Mouse (Mus musculus) kidney, adult 2 months (tissue): ENCODE measurements around the gene Pkhd1. TPM values are rescaled to one million over a fixed set of nuclear protein-coding genes. Genes with fewer than 3 reads are reported as not detected.
"Not testable (repeated sequence)": the region's sequence is repeated elsewhere in the genome, so short reads cannot be mapped to it uniquely, and the experiment has no call there.

Experiments used
- DNase-seq: peaks from one replicate; pipeline ENCODE4 v3.0.0; 2021
- H3K27ac ChIP-seq: fragments of 200-500 bp; 2 replicates; pipeline ENCODE4 v1.5.1; 2012; ENCODE audit warnings: low read depth, low read length, control low read depth, inconsistent platforms; ENCODE audit not compliant: insufficient read depth
- H3K27me3 ChIP-seq: fragments of 200-500 bp; replicated peaks from 2 replicates; pipeline ENCODE4 v1.6.1; 2012; ENCODE audit warnings: mild to moderate bottlenecking, moderate library complexity, low read length, inconsistent platforms; ENCODE audit not compliant: control insufficient read depth, insufficient read depth
- H3K36me3 ChIP-seq: fragments of 200-500 bp; 2 replicates; pipeline ENCODE4 v1.6.1; 2012; ENCODE audit warnings: mild to moderate bottlenecking, moderate library complexity, low read length, inconsistent platforms; ENCODE audit not compliant: control insufficient read depth, insufficient read depth
- H3K4me1 ChIP-seq: fragments of 200-500 bp; 2 replicates; pipeline ENCODE4 v1.6.1; 2011; ENCODE audit warnings: low read length; ENCODE audit not compliant: control insufficient read depth, insufficient read depth
- H3K4me3 ChIP-seq: fragments of 200-500 bp; 2 replicates; pipeline ENCODE4 v1.5.1; 2011; ENCODE audit warnings: mild to moderate bottlenecking, low read depth, low read length, control low read depth; ENCODE audit not compliant: insufficient read depth
- CTCF ChIP-seq: fragments of 200-500 bp; conservative IDR thresholded peaks from 2 replicates; pipeline ENCODE4 v1.5.1; 2011; ENCODE audit warnings: low read depth, mild to moderate bottlenecking, control low read depth, low read length, moderate library complexity, mixed read lengths; ENCODE audit not compliant: insufficient read depth, insufficient read length
- POLR2A ChIP-seq: fragments of 200-500 bp; IDR thresholded peaks from one replicate; pipeline ENCODE4 v1.6.1; 2011; ENCODE audit warnings: low read depth, low read length, control low read depth
- WGBS: fragments of 180-500 bp; shearing (Covaris S2); methylation state at CpG from one replicate; pipeline ENCODE4 v1.1.7; 2018; 5-methylcytosine and 5-hydroxymethylcytosine counted together
- polyA plus RNA-seq: library from polyadenylated mRNA; depleted of rRNA; stranded (reverse); fragments of >200 nt; gene quantifications from 2 replicates; pipeline ENCODE4 v1.2.3, GENCODE M21; 2012

Pkhd1 gene
- polyA plus RNA-seq, 1 experiment, result 17.3 TPM

DNA sequence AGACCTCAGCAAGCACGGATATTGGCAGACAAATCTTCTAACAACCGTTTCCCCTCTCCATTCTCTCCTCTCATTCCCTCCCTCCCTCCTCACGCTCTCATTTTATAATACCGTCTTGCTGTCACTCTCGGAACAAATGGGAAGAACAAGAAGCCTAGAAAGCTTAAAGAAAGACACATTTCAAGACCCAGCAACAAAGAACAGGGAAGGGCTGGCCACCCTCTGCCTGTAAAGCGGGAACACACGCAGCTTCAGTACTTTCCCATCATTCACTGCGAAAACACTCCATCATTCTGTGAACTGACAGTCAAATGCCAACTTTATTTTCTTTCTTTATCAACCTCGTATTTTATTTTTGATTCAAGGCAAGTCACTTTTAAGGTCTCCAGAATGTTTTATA is 427.4 kb downstream of the Pkhd1 start:
- Histone ChIP-seq H3K4me1 (no peaks in the 10 kb centered on the region), H3K27ac (no peak overlapping the region), H3K4me3 (no peak overlapping the region), H3K36me3 (peaks cover 2% of the 10 kb centered on the region; the same call in 1 of the 2 replicates), H3K27me3 (no peaks in the 10 kb centered on the region)
- DNase-seq, result no peak
- WGBS, result 54% methylated on average over 9 of the region's 9 CpGs
- TF ChIP-seq CTCF (no peak), POLR2A (no peak)

DNA sequence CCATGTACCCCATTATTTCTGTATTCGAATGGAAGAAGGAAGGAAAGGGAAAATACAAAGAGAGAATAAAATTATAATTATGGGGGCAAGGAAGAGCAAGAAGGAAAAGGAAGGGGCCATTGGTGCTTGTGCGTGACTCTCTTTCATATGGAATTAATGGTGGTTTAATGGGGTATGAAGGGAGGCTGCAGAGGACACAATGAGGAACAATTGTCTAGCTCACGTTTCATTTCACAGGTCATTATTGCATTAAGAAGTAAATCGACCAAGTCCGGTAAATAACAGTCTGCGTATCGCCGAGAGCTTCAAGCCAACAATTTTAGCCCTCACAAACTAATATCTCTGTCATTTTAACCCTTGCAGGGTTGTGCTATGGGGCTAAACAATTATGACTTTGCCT is 437.7 kb downstream of the Pkhd1 start:
- TF ChIP-seq POLR2A (no peak), CTCF (no peak)
- H3K4me3 ChIP-seq, result no peak overlapping the region

DNA sequence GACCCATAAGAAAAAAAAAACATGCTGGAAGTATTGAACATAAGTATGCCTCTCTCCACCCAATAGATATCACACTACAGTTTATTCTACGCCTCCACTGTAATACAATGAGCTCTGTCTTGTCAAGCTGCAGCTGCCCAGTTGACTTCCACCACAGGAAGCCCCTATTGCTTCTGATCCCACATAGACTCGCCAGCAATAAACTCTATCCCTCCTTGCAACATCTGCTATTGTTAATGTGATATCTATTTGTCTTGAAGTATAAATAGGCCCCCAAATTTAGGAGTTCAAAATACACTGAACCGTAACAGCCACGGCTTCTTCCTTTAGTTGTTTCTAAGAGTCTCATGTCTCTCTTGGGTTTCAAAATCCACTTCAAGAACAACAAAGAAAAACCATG is 446.7 kb downstream of the Pkhd1 start:
- DNase-seq, result no peak
- Histone ChIP-seq H3K27ac (no peak overlapping the region), H3K27me3 (no peaks in the 10 kb centered on the region), H3K36me3 (no peaks in the 10 kb centered on the region; the same call in 1 of the 2 replicates), H3K4me1 (no peaks in the 10 kb centered on the region), H3K4me3 (no peak overlapping the region)
- TF ChIP-seq CTCF (no peak), POLR2A (no peak)
- WGBS, result 63% methylated on average over 4 of the region's 4 CpGs

More for the DNA sequence above, 437.7 kb downstream of the Pkhd1 start:
- H3K27me3 ChIP-seq, result no peaks in the 10 kb centered on the region
- H3K4me1 ChIP-seq, result no peaks in the 10 kb centered on the region
- no peak overlapping the region for H3K27ac ChIP-seq
- 63% methylated on average over 8 of the region's 8 CpGs for WGBS
- no peaks in the 10 kb centered on the region; the same call in 1 of the 2 replicates for H3K36me3 ChIP-seq
- no peak for DNase-seq

DNA sequence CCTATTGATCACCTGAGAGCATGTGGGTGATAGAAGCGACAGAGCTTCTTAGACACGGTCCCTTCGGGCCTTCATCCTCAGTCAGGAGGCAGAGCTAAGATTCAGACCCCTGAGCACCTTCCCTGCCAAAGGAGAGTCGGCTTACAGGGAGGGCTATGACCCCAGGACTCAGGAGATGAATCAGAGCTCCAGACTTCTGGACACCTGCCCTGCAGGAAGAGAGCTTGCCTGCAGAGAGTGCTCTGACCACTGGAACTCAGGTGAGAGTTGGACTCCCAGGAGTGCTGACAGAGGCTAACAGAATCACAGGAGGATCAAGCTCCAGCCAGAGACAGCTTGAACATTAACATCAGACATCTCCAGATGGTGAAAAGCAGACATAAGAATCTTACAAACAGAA is 467.2 kb downstream of the Pkhd1 start:
- H3K27ac ChIP-seq, H3K27me3 ChIP-seq, H3K4me1 ChIP-seq, H3K36me3 ChIP-seq, H3K4me3 ChIP-seq: not testable (repeated sequence)
- DNase-seq, result peak; percentile 74
- WGBS, result 51% methylated on average over 4 of the region's 4 CpGs

DNA sequence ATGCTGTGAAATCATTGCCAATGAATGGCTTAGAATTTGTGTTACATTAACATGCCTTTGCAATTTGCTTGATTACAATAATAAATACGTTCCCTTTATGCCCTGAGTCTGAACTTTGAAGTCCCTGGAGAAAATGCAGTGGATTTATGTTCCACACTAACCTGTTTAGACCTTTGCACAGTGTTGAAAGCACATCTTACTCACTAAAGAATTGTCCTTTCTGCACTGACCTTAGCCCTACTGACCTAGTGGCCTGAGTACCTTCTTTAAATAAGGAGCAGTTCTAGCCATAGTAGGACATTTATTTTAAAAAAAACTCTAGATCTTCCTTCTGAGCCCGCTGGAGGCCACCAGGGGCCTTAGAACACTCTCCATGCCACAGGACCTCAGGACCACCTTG is 467.8 kb downstream of the Pkhd1 start:
- peak; percentile 59 for DNase-seq
- H3K4me1 ChIP-seq, result peaks cover 5% of the 10 kb centered on the region; the same call in 1 of the 2 replicates
- H3K27ac ChIP-seq, result no peak overlapping the region
- no peaks in the 10 kb centered on the region for H3K27me3 ChIP-seq
- no peaks in the 10 kb centered on the region for H3K36me3 ChIP-seq
- 37% methylated on average over 2 of the region's 2 CpGs for WGBS
- TF ChIP-seq POLR2A (no peak), CTCF (no peak)
- no peak overlapping the region for H3K4me3 ChIP-seq

DNA sequence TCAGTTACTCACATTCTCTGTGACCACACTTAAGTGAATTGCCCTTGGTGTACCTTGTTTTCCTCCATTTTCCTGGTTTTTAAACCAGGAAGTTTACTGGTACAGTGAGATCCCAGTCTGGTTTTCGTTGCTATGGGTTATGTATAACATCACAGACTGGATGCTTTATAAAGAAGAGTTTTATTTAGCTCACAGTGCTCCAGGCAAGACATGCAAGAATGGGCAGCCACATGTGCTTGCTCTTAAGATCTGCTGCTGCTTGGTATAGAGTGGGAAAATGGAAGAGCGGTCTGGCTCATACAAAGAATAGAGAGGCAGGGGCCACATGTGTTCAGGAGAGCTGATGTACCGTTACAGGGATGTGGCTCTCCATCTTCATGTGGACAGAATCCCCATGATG is 481.7 kb downstream of the Pkhd1 start:
- no peak for DNase-seq
- 84% methylated on average over 3 of the region's 3 CpGs for WGBS
- TF ChIP-seq CTCF, result no peak
- no peak for TF ChIP-seq POLR2A
- Histone ChIP-seq H3K36me3 (no peaks in the 10 kb centered on the region), H3K4me1 (peaks cover 9% of the 10 kb centered on the region), H3K4me3 (no peak overlapping the region), H3K27ac (no peak overlapping the region), H3K27me3 (no peaks in the 10 kb centered on the region)

DNA sequence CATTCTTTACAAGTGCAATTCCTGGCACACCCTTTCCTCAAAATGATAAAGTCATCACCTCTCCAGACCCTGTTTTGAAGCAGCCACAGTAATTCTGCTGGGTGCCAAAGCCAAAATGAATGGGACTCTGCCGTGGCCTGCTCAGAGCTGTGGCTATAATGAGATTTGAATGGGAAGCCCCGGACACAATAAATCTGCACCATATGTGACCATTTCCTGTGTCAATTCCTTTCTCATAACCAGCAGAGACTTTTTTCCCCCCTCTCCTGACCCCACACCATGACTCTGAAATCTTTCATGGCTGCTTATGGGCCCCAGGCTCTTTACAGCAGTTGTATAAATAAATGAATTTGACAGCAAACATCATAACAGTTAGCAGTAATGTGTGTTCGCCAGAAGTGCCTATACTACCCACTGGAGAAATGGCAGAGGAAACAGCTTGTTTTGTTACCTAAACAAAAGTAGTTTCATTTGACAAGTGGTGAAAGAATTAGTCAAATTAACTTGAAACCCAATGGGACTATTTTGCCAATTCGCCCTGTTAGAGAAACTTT is 482.7 kb downstream of the Pkhd1 start:
- H3K4me3 ChIP-seq, result no peak overlapping the region
- H3K36me3 ChIP-seq, result no peaks in the 10 kb centered on the region
- no peak overlapping the region for H3K27ac ChIP-seq
- H3K4me1 ChIP-seq, result peaks cover 6% of the 10 kb centered on the region
- no peak for TF ChIP-seq CTCF
- TF ChIP-seq POLR2A, result no peak
- no peaks in the 10 kb centered on the region for H3K27me3 ChIP-seq
- DNase-seq, result no peak
- 58% methylated on average over 4 of the region's 4 CpGs for WGBS

DNA sequence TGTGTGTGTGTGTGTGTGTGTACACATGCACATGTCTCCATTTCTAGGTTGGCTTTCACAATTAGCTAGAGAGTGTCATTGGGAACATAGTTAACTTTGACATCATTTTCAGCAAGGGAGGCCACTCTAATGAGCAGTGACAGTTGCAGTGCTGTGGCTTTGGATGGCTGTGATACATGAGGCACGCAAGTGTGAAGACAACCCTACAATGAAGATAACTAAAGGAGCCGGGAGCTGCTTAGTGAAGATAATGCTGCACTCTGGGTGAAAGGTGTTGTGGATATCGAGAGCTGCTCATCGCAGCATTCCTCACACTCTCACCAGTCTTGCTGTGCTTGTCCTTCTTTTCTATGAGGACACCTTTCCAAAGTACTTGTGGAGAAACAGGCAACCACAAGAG is 484.2 kb downstream of the Pkhd1 start:
- no peak overlapping the region for H3K27ac ChIP-seq
- WGBS, result 86% methylated on average over 4 of the region's 4 CpGs
- H3K4me1 ChIP-seq, result peaks cover 6% of the 10 kb centered on the region
- TF ChIP-seq CTCF (no peak), POLR2A (no peak)
- no peak overlapping the region for H3K4me3 ChIP-seq
- H3K36me3 ChIP-seq, result no peaks in the 10 kb centered on the region
- no peak for DNase-seq
- H3K27me3 ChIP-seq, result no peaks in the 10 kb centered on the region
